Comparison of ENCODE assay signal across 9 mouse cellular contexts in the genomic region with DNA sequence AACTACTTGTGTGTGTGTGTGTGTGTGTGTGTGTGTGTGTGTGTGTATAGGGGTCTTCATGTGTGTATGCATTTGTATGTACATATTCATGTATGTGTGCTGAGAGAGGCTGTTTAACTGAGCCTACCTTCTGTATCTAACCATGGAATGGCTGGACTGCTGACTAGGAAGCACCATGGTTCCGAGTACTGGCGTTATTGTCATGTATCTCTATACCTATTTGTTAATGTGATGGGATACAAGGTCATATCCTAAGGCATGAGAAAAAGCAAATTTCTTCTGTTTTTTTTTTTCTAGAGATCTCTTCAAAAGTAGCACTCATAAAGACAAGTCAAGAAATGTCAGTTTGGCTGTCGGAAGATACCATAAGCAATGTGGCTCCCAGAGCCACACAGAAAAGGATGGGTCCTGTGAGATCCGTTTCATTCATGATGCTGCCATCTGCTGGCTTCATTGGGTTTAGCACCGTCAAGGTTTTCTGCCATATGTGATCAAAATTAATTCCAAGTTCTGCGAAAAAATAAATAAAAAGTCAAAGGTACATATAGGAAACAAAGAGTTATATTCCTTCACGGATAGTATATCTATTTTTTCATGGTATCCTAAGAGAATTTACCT. TPM values are rescaled to one million over a fixed set of nuclear protein-coding genes. Genes with fewer than 3 reads are reported as not detected.
A peak's percentile ranks its signal among the peaks of the same experiment; 100 is the strongest.
DNase-seq lines count a peak whose midpoint lies in the region; ATAC-seq and TF ChIP-seq lines count a peak whose summit lies in the region.
"Had no signal": no experiment of that assay in that cellular context is flagged by ENCODE, and none has a peak within 500 bp of the region (broad histone marks: within the 10 kb centered on the region; RNA-seq: fewer than 3 reads in every experiment).

No protein-coding gene starts in this region.

- H3K9me3 ChIP-seq in embryonic facial prominence, embryonic 11.5 days (replicated peaks; ENCODE audit: control insufficient read depth, low read length): no peaks in the 10 kb centered on the region
- H3K9me3 ChIP-seq in hindbrain, embryonic 16.5 days (ENCODE audit: control insufficient read depth, low read length): no peaks in the 10 kb centered on the region
- H3K9me3 ChIP-seq in midbrain, postnatal 0 days (ENCODE audit: low read length): no peaks in the 10 kb centered on the region

- DNase-seq in thymus, adult 2 months: peak; percentile 26
- DNase-seq in thymus, adult 18-20 months: no peak
- peak; percentile 30 to 60 for DNase-seq in adrenal gland, postnatal 36 days
- DNase-seq in embryonic facial prominence, embryonic 11.5 days (ENCODE audit: low spot score): peak; percentile 79
- peak; percentile 65 to 67 for DNase-seq in left cerebral cortex, postnatal 25 days (ENCODE audit: low spot score in 2 of 2)
- DNase-seq in midbrain, postnatal 0 days (ENCODE audit: low spot score): peak; percentile 82

- no peak for ATAC-seq in embryonic facial prominence, embryonic 11.5 days (replicated peaks; ENCODE audit: insufficient number of reproducible peaks, low FRiP score, low TSS enrichment, low read depth)
- 0 out of 2 replicates have a peak, but pooled peaks have one; percentile 42 for ATAC-seq in hindbrain, embryonic 16.5 days
- no peak for ATAC-seq in midbrain, postnatal 0 days (ENCODE audit: low FRiP score)
- ATAC-seq in erythroid progenitor cell, adult 5-6 weeks (replicated peaks; ENCODE audit: low FRiP score, poor library complexity, severe bottlenecking): no peak

- no peak for TF ChIP-seq CTCF in thymus, adult 2 months (IDR thresholded peaks at IDR 0.05; ENCODE audit: borderline replicate concordance, control insufficient read depth, extremely low read depth, insufficient read depth, low read length, poor library complexity)
- peak; percentile 86 for TF ChIP-seq CTCF in midbrain, postnatal 0 days (IDR thresholded peaks at IDR 0.05)

- H3K4me1 ChIP-seq in thymus, adult 2 months (replicated peaks; ENCODE audit: control insufficient read depth, insufficient read depth, low read length): no peaks in the 10 kb centered on the region
- H3K4me1 ChIP-seq in embryonic facial prominence, embryonic 11.5 days (ENCODE audit: control insufficient read depth, insufficient read depth, low read length): no peaks in the 10 kb centered on the region
- H3K4me1 ChIP-seq in hindbrain, embryonic 16.5 days (ENCODE audit: control insufficient read depth, insufficient read depth, low read depth, low read length): no peaks in the 10 kb centered on the region
- H3K4me1 ChIP-seq in midbrain, postnatal 0 days (ENCODE audit: insufficient read depth, low read length): no peaks in the 10 kb centered on the region

- H3K27ac ChIP-seq in thymus, adult 2 months (ENCODE audit: control insufficient read depth, insufficient read depth, low read length): no peak overlapping the region
- no peak overlapping the region for H3K27ac ChIP-seq in embryonic facial prominence, embryonic 11.5 days (replicated peaks; ENCODE audit: low read depth, low read length)
- no peak overlapping the region for H3K27ac ChIP-seq in hindbrain, embryonic 16.5 days (ENCODE audit: low read depth, low read length)
- no peak overlapping the region for H3K27ac ChIP-seq in midbrain, postnatal 0 days (ENCODE audit: low read depth, low read length)

- no peak overlapping the region for H3K9ac ChIP-seq in embryonic facial prominence, embryonic 11.5 days (replicated peaks; ENCODE audit: low read length)
- H3K9ac ChIP-seq in hindbrain, embryonic 16.5 days (ENCODE audit: low read depth, low read length): no peak overlapping the region
- no peak overlapping the region for H3K9ac ChIP-seq in midbrain, postnatal 0 days (replicated peaks; ENCODE audit: low read length, poor library complexity, severe bottlenecking)

- no peak overlapping the region for H3K4me2 ChIP-seq in embryonic facial prominence, embryonic 11.5 days (ENCODE audit: low read depth, low read length)
- H3K4me2 ChIP-seq in hindbrain, embryonic 16.5 days (ENCODE audit: low read length): no peak overlapping the region
- H3K4me2 ChIP-seq in midbrain, postnatal 0 days (ENCODE audit: low read depth, low read length, poor library complexity, severe bottlenecking): no peak overlapping the region

- H3K27me3 ChIP-seq in thymus, adult 2 months (ENCODE audit: control insufficient read depth, insufficient read depth, low read length): no peaks in the 10 kb centered on the region
- no peaks in the 10 kb centered on the region for H3K27me3 ChIP-seq in embryonic facial prominence, embryonic 11.5 days (ENCODE audit: control insufficient read depth, insufficient read depth, low read length)
- no peaks in the 10 kb centered on the region for H3K27me3 ChIP-seq in hindbrain, embryonic 16.5 days (replicated peaks; ENCODE audit: control insufficient read depth, insufficient read depth, low read length)
- H3K27me3 ChIP-seq in midbrain, postnatal 0 days (ENCODE audit: insufficient read depth, low read length): no peaks in the 10 kb centered on the region

- 36% methylated on average over 7 of the region's 7 CpGs for WGBS in thymus, adult 2 months
- WGBS in embryonic facial prominence, embryonic 11.5 days: 39% methylated on average over 7 of the region's 7 CpGs
- WGBS in hindbrain, embryonic 16.5 days: 35% methylated on average over 7 of the region's 7 CpGs
- 33% methylated on average over 7 of the region's 7 CpGs for WGBS in midbrain, postnatal 0 days

- no peak overlapping the region for H3K4me3 ChIP-seq in thymus, adult 2 months (ENCODE audit: control insufficient read depth, insufficient read depth, low read length)
- no peak overlapping the region for H3K4me3 ChIP-seq in embryonic facial prominence, embryonic 11.5 days (ENCODE audit: low read depth, low read length)
- no peak overlapping the region for H3K4me3 ChIP-seq in hindbrain, embryonic 16.5 days (ENCODE audit: low read length)
- H3K4me3 ChIP-seq in midbrain, postnatal 0 days (ENCODE audit: low read depth, low read length): no peak overlapping the region
- H3K4me3 ChIP-seq: myocyte had no signal

- no peak for TF ChIP-seq POLR2A in thymus, adult 2 months (IDR thresholded peaks at IDR 0.05; ENCODE audit: control insufficient read depth, extremely low read depth, insufficient read depth, low read length, poor library complexity)

- intact Hi-C loops in left cerebral cortex, postnatal 25 days (cut with DNase I): loop anchor here (2.0 to 10.0 kb wide), 4 partner anchors 180 to 1766 kb away; a partner anchor contains a TSS

- H3K36me3 ChIP-seq in thymus, adult 2 months (ENCODE audit: control insufficient read depth, insufficient read depth, low read length): no peaks in the 10 kb centered on the region
- H3K36me3 ChIP-seq in embryonic facial prominence, embryonic 11.5 days (replicated peaks; ENCODE audit: control insufficient read depth, insufficient read depth, low read depth, low read length): no peaks in the 10 kb centered on the region
- no peaks in the 10 kb centered on the region for H3K36me3 ChIP-seq in hindbrain, embryonic 16.5 days (ENCODE audit: control insufficient read depth, insufficient read depth, low read length)
- H3K36me3 ChIP-seq in midbrain, postnatal 0 days (ENCODE audit: insufficient read depth, low read length): no peaks in the 10 kb centered on the region

RNA-seq across cellular contexts. Expression of a gene that starts 21.7 kb away (rescaled TPM):
- 0.37 and 9.2 TPM in 2 replicates for polyA plus RNA-seq in thymus, adult 2 months (2012; rRNA removed)
- not detected for total RNA-seq in adrenal gland, postnatal 36 days (2021)
- not detected in 2 replicates for polyA plus RNA-seq in embryonic facial prominence, embryonic 11.5 days (2014; fragmentation: Nextera tagmentation; extraction: Ambion mirVana)
- not detected in 2 replicates for polyA plus RNA-seq in hindbrain, embryonic 16.5 days (2015; fragmentation: Nextera tagmentation; extraction: Ambion mirVana)
- not detected for total RNA-seq in left cerebral cortex, postnatal 25 days (2021)
- total RNA-seq in midbrain, postnatal 0 days (2014; rRNA removed): not detected in 2 replicates
- polyA plus RNA-seq in midbrain, postnatal 0 days (2015; fragmentation: Nextera tagmentation; extraction: Ambion mirVana): 0.12 TPM in 1 of 2 replicates, not detected in the other
- not detected in 2 replicates for total RNA-seq in erythroid progenitor cell, adult 5-6 weeks (2015; ENCODE audit: low replicate concordance)
- total RNA-seq in erythroid progenitor cell, adult 5-6 weeks (2017; ENCODE audit: low replicate concordance): not detected in 2 replicates

RNA-seq across cellular contexts. Expression of a gene that starts 36.0 kb away (rescaled TPM):
- 7.4 and 8.1 TPM in 2 replicates for polyA plus RNA-seq in thymus, adult 2 months (2012; rRNA removed)
- 10 to 100 TPM; 18.7 to 22.0 TPM for total RNA-seq in adrenal gland, postnatal 36 days (2021)
- polyA plus RNA-seq in embryonic facial prominence, embryonic 11.5 days (2014; fragmentation: Nextera tagmentation; extraction: Ambion mirVana): 46.8 and 49.2 TPM in 2 replicates
- polyA plus RNA-seq in hindbrain, embryonic 16.5 days (2015; fragmentation: Nextera tagmentation; extraction: Ambion mirVana): 46.5 and 47.7 TPM in 2 replicates
- 10 to 100 TPM; 22.3 to 23.0 TPM for total RNA-seq in left cerebral cortex, postnatal 25 days (2021)
- 42.7 and 58.1 TPM in 2 replicates for total RNA-seq in midbrain, postnatal 0 days (2014; rRNA removed)
- 33.4 and 35.5 TPM in 2 replicates for polyA plus RNA-seq in midbrain, postnatal 0 days (2015; fragmentation: Nextera tagmentation; extraction: Ambion mirVana)
- 2.9 and 4.3 TPM in 2 replicates for total RNA-seq in erythroid progenitor cell, adult 5-6 weeks (2015; ENCODE audit: low replicate concordance)
- total RNA-seq in erythroid progenitor cell, adult 5-6 weeks (2017; ENCODE audit: low replicate concordance): 5.1 and 11.7 TPM in 2 replicates

Comparison
In these comparisons a context has a peak if more than half of its experiments do, and no peak if none do; other contexts are left out.
1. DNase-seq: peak in thymus, adult 2 months (single experiment), adrenal gland, postnatal 36 days (2 of 2), embryonic facial prominence, embryonic 11.5 days (single experiment), left cerebral cortex, postnatal 25 days (2 of 2) and midbrain, postnatal 0 days (single experiment); none in thymus, adult 18-20 months (0 of 2).